In genomic region chr17:12146132-12146681, GRCm38 (mm10) we compare ENCODE assay signal across 16 mouse cellular contexts. TPM values are rescaled to one million over a fixed set of nuclear protein-coding genes. Genes with fewer than 3 reads are reported as not detected.
DNase-seq lines count a peak whose midpoint lies in the region; ATAC-seq lines count a peak whose summit lies in the region.
"Had no signal": no experiment of that assay in that cellular context is flagged by ENCODE, and none has a peak within 500 bp of the region (broad histone marks: within the 10 kb centered on the region; RNA-seq: fewer than 3 reads in every experiment).

No protein-coding gene starts in this region.

- no peak overlapping the region for H3K9ac ChIP-seq in forebrain, embryonic 14.5 days (ENCODE audit: low read length)
- H3K9ac ChIP-seq: heart, embryonic 13.5 days; lung, embryonic 15.5 days had no signal

- intact Hi-C loops in left cerebral cortex, postnatal 10 days (cut with DNase I): no loop called here
- intact Hi-C loops in left cerebral cortex, postnatal 25 days (cut with DNase I): no loop called here
- intact Hi-C loops in heart, postnatal 10 days (cut with DNase I): no loop called here

- H3K36me3 ChIP-seq in forebrain, embryonic 14.5 days (ENCODE audit: control insufficient read depth, insufficient read depth, low read length): 0 out of 2 replicates have a peak, but pooled peaks cover under 1% of the 10 kb centered on the region
- H3K36me3 ChIP-seq: lung, embryonic 15.5 days had no signal

- peak; percentile 86 for ATAC-seq in monocyte, adult 5-6 weeks (replicated peaks; ENCODE audit: insufficient number of reproducible peaks, low FRiP score, low TSS enrichment, poor library complexity, severe bottlenecking)
- ATAC-seq in forebrain, embryonic 14.5 days: no peak

- peak; percentile 39 to 54 for DNase-seq in left cerebral cortex, adult 18-20 months (ENCODE audit: low spot score in 2 of 2)
- DNase-seq in left cerebral cortex, postnatal 10 days (ENCODE audit: extremely low spot score in 1 of 2, low spot score in 2 of 2): no peak
- DNase-seq in adipocyte (ENCODE audit: low spot score): peak; percentile 28
- DNase-seq in left cerebral cortex, postnatal 25 days (ENCODE audit: low spot score in 2 of 2): peak; percentile 40 to 71
- DNase-seq in T-cell, adult 2 months (ENCODE audit: low spot score): no peak
- no peak for DNase-seq in forebrain, embryonic 14.5 days (ENCODE audit: low spot score)
- DNase-seq in heart, postnatal 10 days: no peak
- DNase-seq: adrenal gland, postnatal 25 days; B cell, adult 2 months; cerebellum, adult 2 months; kidney, adult 2 months; kidney, postnatal 25 days had no signal

- no peak overlapping the region for H3K27ac ChIP-seq in forebrain, embryonic 14.5 days (ENCODE audit: low read depth, low read length)
- H3K27ac ChIP-seq: forebrain, embryonic 10.5 days; heart, embryonic 13.5 days; lung, embryonic 15.5 days had no signal

- H3K4me2 ChIP-seq in forebrain, embryonic 14.5 days (ENCODE audit: low read length): no peak overlapping the region
- H3K4me2 ChIP-seq: heart, embryonic 13.5 days; lung, embryonic 15.5 days had no signal

- WGBS in forebrain, embryonic 14.5 days: 91% methylated on average over 5 of the region's 5 CpGs

- H3K9me3 ChIP-seq in forebrain, embryonic 14.5 days (replicated peaks; ENCODE audit: control insufficient read depth, low read length): no peaks in the 10 kb centered on the region
- H3K9me3 ChIP-seq: forebrain, embryonic 10.5 days; heart, embryonic 13.5 days; lung, embryonic 15.5 days had no signal

- H3K4me1 ChIP-seq in forebrain, embryonic 14.5 days (ENCODE audit: control insufficient read depth, insufficient read depth, low read length): no peaks in the 10 kb centered on the region
- H3K4me1 ChIP-seq: forebrain, embryonic 10.5 days had no signal

- H3K4me3 ChIP-seq in forebrain, embryonic 14.5 days (ENCODE audit: low read depth, low read length): no peak overlapping the region
- H3K4me3 ChIP-seq: forebrain, embryonic 10.5 days; heart, embryonic 13.5 days; lung, embryonic 15.5 days had no signal

- H3K27me3 ChIP-seq in forebrain, embryonic 14.5 days (replicated peaks; ENCODE audit: control insufficient read depth, insufficient read depth, low read length): no peaks in the 10 kb centered on the region
- H3K27me3 ChIP-seq: heart, embryonic 13.5 days; lung, embryonic 15.5 days had no signal

RNA-seq across cellular contexts. Expression of gene Agpat4, which starts 27.7 kb away (rescaled TPM):
- total RNA-seq in left cerebral cortex, adult 18-20 months (2021): 10 to 100 TPM; 56.5 to 62.9 TPM
- total RNA-seq in left cerebral cortex, postnatal 10 days (2021): 10 to 100 TPM; 68.2 to 71.0 TPM
- 10 to 100 TPM; 60.5 to 65.6 TPM for total RNA-seq in left cerebral cortex, postnatal 25 days (2021)
- total RNA-seq in monocyte, adult 5-6 weeks (2017): 110 to 154 TPM (median 150 TPM) in 3 replicates
- polyA plus RNA-seq in forebrain, embryonic 14.5 days (2014; fragmentation: Nextera tagmentation; extraction: Ambion mirVana): 16.1 and 25.5 TPM in 2 replicates
- total RNA-seq in heart, postnatal 10 days (2021): 10 to 100 TPM in 1 of 2 experiments, 1 to 10 TPM in 1; 8.4 to 10.2 TPM

Comparison
In these comparisons a context has a peak if more than half of its experiments do, and no peak if none do; other contexts are left out.
1. DNase-seq: peak in left cerebral cortex, adult 18-20 months (2 of 2), adipocyte (single experiment) and left cerebral cortex, postnatal 25 days (2 of 2); none in left cerebral cortex, postnatal 10 days (0 of 2), T-cell, adult 2 months (single experiment), forebrain, embryonic 14.5 days (single experiment) and heart, postnatal 10 days (0 of 2).